Mouse (Mus musculus): ENCODE measurements around the gene Ralgds.

DNA sequence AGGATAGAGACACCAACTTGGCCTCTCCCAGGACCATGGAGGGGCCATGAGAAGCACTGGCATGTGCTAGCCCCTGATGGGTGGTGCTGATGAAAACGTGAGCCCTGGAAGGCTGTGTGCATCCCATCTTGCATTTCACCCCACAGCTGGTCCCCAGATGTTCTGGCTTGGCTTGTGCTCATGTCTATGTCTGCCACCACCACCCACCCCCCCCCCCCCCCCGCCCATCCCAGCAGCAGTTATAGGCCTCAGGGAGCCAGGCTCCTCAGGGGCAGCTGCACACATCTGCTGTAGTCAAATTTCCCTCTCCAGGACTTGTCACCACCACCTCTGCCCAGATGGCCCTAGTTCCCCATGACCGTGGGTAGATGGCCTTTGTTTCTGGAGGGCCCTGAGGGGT, 57.0 kb downstream of the Ralgds start:
- TF ChIP-seq POLR2A (IDR thresholded peaks at IDR 0.05; ENCODE audit: low read depth, low read length) (no peak), CTCF (IDR thresholded peaks at IDR 0.05; ENCODE audit: extremely low read depth, insufficient read depth, insufficient read length, insufficient replicate concordance) (no peak)

Data from spleen, adult 2 months (tissue).